ENCODE assay signal across 23 mouse cellular contexts in genomic region chr19:10080384-10080783, GRCm38 (mm10). TPM values are rescaled to one million over a fixed set of nuclear protein-coding genes. Genes with fewer than 3 reads are reported as not detected.
"Had no signal": no experiment of that assay in that cellular context is flagged by ENCODE, and none has a peak within 500 bp of the region (broad histone marks: within the 10 kb centered on the region; RNA-seq: fewer than 3 reads in every experiment).

No protein-coding gene starts in this region.

- H3K4me2 ChIP-seq: limb, embryonic 15.5 days; liver, embryonic 11.5 days; lung, embryonic 14.5 days; midbrain, embryonic 12.5 days; midbrain, embryonic 15.5 days; neural tube, embryonic 13.5 days; stomach, embryonic 15.5 days had no signal

- H3K4me1 ChIP-seq: midbrain, embryonic 12.5 days; midbrain, embryonic 15.5 days; neural tube, embryonic 13.5 days; stomach, embryonic 15.5 days had no signal

- DNase-seq: kidney, adult 18-20 months; kidney, postnatal 25 days; layer of hippocampus, adult 9-11 months; liver, postnatal 0 days; lung, embryonic 14.5 days; lung, postnatal 10 days; lung, postnatal 36 days; right cerebral cortex, adult 18-20 months; right cerebral cortex, postnatal 14 days; right cerebral cortex, postnatal 4 days; spleen, adult 18-20 months; thymus, postnatal 25 days had no signal

- H3K9ac ChIP-seq: limb, embryonic 15.5 days; liver, embryonic 14.5 days; liver, postnatal 0 days; lung, embryonic 14.5 days; midbrain, embryonic 12.5 days; midbrain, embryonic 15.5 days; neural tube, embryonic 13.5 days; stomach, embryonic 15.5 days had no signal

- H3K27me3 ChIP-seq: limb, embryonic 15.5 days; midbrain, embryonic 12.5 days; midbrain, embryonic 15.5 days; neural tube, embryonic 13.5 days; stomach, embryonic 15.5 days had no signal

- ATAC-seq: liver, postnatal 0 days; midbrain, embryonic 15.5 days had no signal

- H3K9me3 ChIP-seq: midbrain, embryonic 12.5 days; midbrain, embryonic 15.5 days; neural tube, embryonic 13.5 days; stomach, embryonic 15.5 days had no signal

- H3K4me3 ChIP-seq: layer of hippocampus, adult 2 months; limb, embryonic 15.5 days; midbrain, embryonic 12.5 days; midbrain, embryonic 15.5 days; myocyte; neural tube, embryonic 13.5 days; stomach, embryonic 15.5 days had no signal

- H3K27ac ChIP-seq: kidney, postnatal 0 days; layer of hippocampus, adult 2 months; limb, embryonic 15.5 days; liver, embryonic 14.5 days; midbrain, embryonic 12.5 days; midbrain, embryonic 15.5 days; neural tube, embryonic 13.5 days; stomach, embryonic 15.5 days had no signal

RNA-seq across cellular contexts. Expression of gene Fads3, which starts 39.0 kb away (rescaled TPM):
- total RNA-seq: neutrophil, adult 5-6 weeks had no signal
